Mouse (Mus musculus) kidney, postnatal 0 days (tissue): ENCODE measurements around the gene Gm47791. TPM values are rescaled to one million over a fixed set of nuclear protein-coding genes. Genes with fewer than 3 reads are reported as not detected.
A peak's percentile ranks its signal among the peaks of the same experiment; 100 is the strongest.

Experiments
- ATAC-seq: fragments of 200-750 bp; cut with Nextera tagmentation; replicated peaks from 2 replicates; pipeline ENCODE4 v1.8.0; 2017; ENCODE audit warnings: low read depth, moderate number of reproducible peaks, moderate TSS enrichment, moderate library complexity; ENCODE audit not compliant: low FRiP score
- DNase-seq: peaks from one replicate; pipeline ENCODE4 v3.0.0-alpha.2; 2016; ENCODE audit warnings: low spot score
- H3K27ac ChIP-seq: fragments of 300-500 bp; sonication (generic); 2 replicates; pipeline ENCODE4 v1.5.1; 2014; ENCODE audit warnings: mild to moderate bottlenecking
- H3K27me3 ChIP-seq: fragments of 300-500 bp; sonication (generic); 2 replicates; pipeline ENCODE4 v1.6.1; 2014; ENCODE audit warnings: low read length, mixed read lengths; ENCODE audit not compliant: insufficient read depth
- H3K36me3 ChIP-seq: fragments of 300-500 bp; sonication (generic); 2 replicates; pipeline ENCODE4 v1.6.1; 2014; ENCODE audit warnings: low read length, mixed read lengths; ENCODE audit not compliant: insufficient read depth
- H3K4me1 ChIP-seq: fragments of 300-500 bp; sonication (generic); replicated peaks from 2 replicates; pipeline ENCODE4 v1.6.1; 2014; ENCODE audit warnings: antibody characterized with exemption, low read length, mixed read lengths; ENCODE audit not compliant: insufficient read depth
- H3K4me2 ChIP-seq: fragments of 300-500 bp; sonication (generic); 2 replicates; pipeline ENCODE4 v1.6.1; 2014; ENCODE audit warnings: mild to moderate bottlenecking, low read length, moderate library complexity, mixed read lengths
- H3K4me3 ChIP-seq: fragments of 300-500 bp; sonication (generic); replicated peaks from 2 replicates; pipeline ENCODE4 v1.5.1; 2014; ENCODE audit warnings: low read depth, low read length
- H3K9ac ChIP-seq: fragments of 300-500 bp; sonication (generic); 2 replicates; pipeline ENCODE4 v1.6.1; 2014; ENCODE audit warnings: low read depth, low read length
- H3K9me3 ChIP-seq: fragments of 300-500 bp; sonication (generic); replicated peaks from 2 replicates; pipeline ENCODE4 v1.6.1; 2016; ENCODE audit warnings: low read length, inconsistent platforms, mixed read lengths
- CTCF ChIP-seq: IDR thresholded peaks from 2 replicates; pipeline ENCODE4 v1.5.1; 2016; ENCODE audit warnings: antibody characterized with exemption, low read depth, mild to moderate bottlenecking, moderate library complexity
- WGBS: fragments of 180-500 bp; shearing (Covaris S2); extraction: QIAGEN DNeasy Blood & Tissue Kit; methylation state at CpG from one replicate; pipeline ENCODE4 v1.1.7; 2014; 5-methylcytosine and 5-hydroxymethylcytosine counted together
- polyA plus RNA-seq: library from polyadenylated mRNA; unstranded; fragments of >200 nt; fragmentation: Nextera tagmentation; extraction: Ambion mirVana; gene quantifications from 2 replicates; pipeline ENCODE4 v1.2.1, GENCODE M21; 2015

Gm47791 gene
- polyA plus RNA-seq, 1 experiment from 2014 or later, result not detected

GRCm38 (mm10) chr1:82733357-82733756 is 37.7 kb downstream of the Gm47791 start:
- Histone ChIP-seq H3K4me1 (no peaks in the 10 kb centered on the region), H3K27ac (no peak overlapping the region), H3K4me2 (no peak overlapping the region), H3K4me3 (no peak overlapping the region), H3K9me3 (no peaks in the 10 kb centered on the region), H3K27me3 (no peaks in the 10 kb centered on the region), H3K36me3 (peaks cover 49% of the 10 kb centered on the region; the same call in 1 of the 2 replicates), H3K9ac (no peak overlapping the region)
- DNase-seq (no peak), ATAC-seq (no peak)
- no peak for TF ChIP-seq CTCF
- WGBS, result 91% methylated on average over 1 of the region's 1 CpGs

GRCm38 (mm10) chr1:82726482-82726881 is 44.6 kb downstream of the Gm47791 start:
- no peak for ATAC-seq

GRCm38 (mm10) chr1:82725875-82726185 is 45.2 kb downstream of the Gm47791 start:
- Histone ChIP-seq H3K9me3 (no peaks in the 10 kb centered on the region), H3K27ac (no peak overlapping the region), H3K27me3 (no peaks in the 10 kb centered on the region), H3K4me3 (peak overlapping the region; percentile 90), H3K4me1 (peaks cover 10% of the 10 kb centered on the region; the same call in 1 of the 2 replicates), H3K4me2 (peak overlapping the region; percentile 97), H3K9ac (peak overlapping the region; percentile 97; the same call in 1 of the 2 replicates), H3K36me3 (peaks cover 6% of the 10 kb centered on the region; the same call in 1 of the 2 replicates)
- DNase-seq, result no peak
- 49% methylated on average over 4 of the region's 4 CpGs for WGBS
- TF ChIP-seq CTCF, result no peak
- ATAC-seq, result no peak

More at GRCm38 (mm10) chr1:82726482-82726881, 44.6 kb downstream of the Gm47791 start:
- WGBS, result 90% methylated on average over 5 of the region's 5 CpGs
- Histone ChIP-seq H3K4me1 (peaks cover 10% of the 10 kb centered on the region; the same call in 1 of the 2 replicates), H3K9me3 (no peaks in the 10 kb centered on the region), H3K4me2 (no peak overlapping the region), H3K9ac (no peak overlapping the region), H3K27me3 (no peaks in the 10 kb centered on the region), H3K27ac (no peak overlapping the region), H3K4me3 (no peak overlapping the region), H3K36me3 (peaks cover 12% of the 10 kb centered on the region; the same call in 1 of the 2 replicates)
- DNase-seq, result no peak
- no peak for TF ChIP-seq CTCF

GRCm38 (mm10) chr1:82725026-82725874 is 45.8 kb downstream of the Gm47791 start:
- ATAC-seq (peak; percentile 98), DNase-seq (peak; percentile 80)
- Histone ChIP-seq H3K4me1 (peaks cover 10% of the 10 kb centered on the region; the same call in 1 of the 2 replicates), H3K4me3 (peak overlapping the region; percentile 90), H3K4me2 (peak overlapping the region; percentile 97), H3K27me3 (no peaks in the 10 kb centered on the region), H3K9ac (peak overlapping the region; percentile 97), H3K36me3 (peaks cover 6% of the 10 kb centered on the region; the same call in 1 of the 2 replicates), H3K9me3 (no peaks in the 10 kb centered on the region), H3K27ac (peak overlapping the region; percentile 73)
- no peak for TF ChIP-seq CTCF
- 1% methylated on average over 37 of the region's 37 CpGs for whole genome bisulfite sequencing

- Histone ChIP-seq H3K9ac (peak within 1 kb of the TSS; percentile 97), H3K4me2 (peak within 1 kb of the TSS; percentile 97)
- ATAC-seq, result peak; percentile 99
Measured at GRCm38 (mm10) chr1:82724339-82725025, 46.6 kb downstream of the Gm47791 start, which contains the start of gene Mff. Mff (plus strand) TSS chr1:82724890.

More at GRCm38 (mm10) chr1:82724339-82725025, 46.6 kb downstream of the Gm47791 start, which contains the start of gene Mff:
- peak within 1 kb of the TSS; percentile 73 for H3K27ac ChIP-seq
- H3K9me3 ChIP-seq, result no peaks in the 10 kb centered on the region
- peak; percentile 98 for DNase-seq
- H3K36me3 ChIP-seq, result peaks cover 3% of the 10 kb centered on the region; the same call in 1 of the 2 replicates
- H3K4me1 ChIP-seq, result peaks cover 10% of the 10 kb centered on the region; the same call in 1 of the 2 replicates
- peak within 1 kb of the TSS; percentile 90 for H3K4me3 ChIP-seq
- 9% methylated on average over 38 of the region's 38 CpGs for WGBS
- TF ChIP-seq CTCF, result no peak
- no peaks in the 10 kb centered on the region for H3K27me3 ChIP-seq

Other genes starting within 250 kb of the Gm47791 start
- 20.3 and 20.8 TPM in 2 replicates for gene Col4a4, start 184.4 kb downstream of the Gm47791 start, polyA plus RNA-seq
- 21.9 and 22.3 TPM in 2 replicates for gene Col4a3, start 184.3 kb downstream of the Gm47791 start, polyA plus RNA-seq
- gene Mff, start 46.4 kb downstream of the Gm47791 start, polyA plus RNA-seq, result 268 and 273 TPM in 2 replicates
- 0.53 and 0.61 TPM in 2 replicates for gene Tm4sf20, start 2.8 kb downstream of the Gm47791 start, polyA plus RNA-seq
- gene Agfg1, start 68.2 kb upstream of the Gm47791 start, polyA plus RNA-seq, result 23.5 and 25.2 TPM in 2 replicates
- not detected in 2 replicates for gene A030005L19Rik, start 142.1 kb upstream of the Gm47791 start, polyA plus RNA-seq
- not detected in 2 replicates for gene A030014E15Rik, start 153.7 kb upstream of the Gm47791 start, polyA plus RNA-seq
- not detected in 2 replicates for gene Gm6217, start 160.2 kb upstream of the Gm47791 start, polyA plus RNA-seq
- not detected in 2 replicates for gene A030003K21Rik, start 172.1 kb upstream of the Gm47791 start, polyA plus RNA-seq
- not detected in 2 replicates for gene Gm7544, start 184.8 kb upstream of the Gm47791 start, polyA plus RNA-seq
- gene Gm47955, start 189.0 kb upstream of the Gm47791 start, polyA plus RNA-seq, result not detected in 2 replicates
- gene Gm47959, start 229.3 kb upstream of the Gm47791 start, polyA plus RNA-seq, result not detected in 2 replicates